Mouse (Mus musculus): ENCODE results near the gene Ifrd1. TPM values are rescaled to one million over a fixed set of nuclear protein-coding genes. Genes with fewer than 3 reads are reported as not detected.
"Not testable (repeated sequence)": the region's sequence is repeated elsewhere in the genome, so short reads cannot be mapped to it uniquely, and the experiment has no call there.

The Ifrd1 gene
- total RNA-seq, 2 experiments from 2014 or later: 112 to 114 TPM

- no peak for DNase-seq (ENCODE audit: low spot score in 2 of 2)
- intact Hi-C loops (cut with DNase I): no loop called here
These were observed 45.9 kb downstream of the Ifrd1 start for GRCm38 (mm10) chr12:40202161-40203035.

- DNase-seq (ENCODE audit: low spot score in 2 of 2): no peak
- intact Hi-C loops (cut with DNase I): no loop called here
These were observed 47.6 kb downstream of the Ifrd1 start for GRCm38 (mm10) chr12:40200484-40201235.

- intact Hi-C loops (cut with DNase I): no loop called here
These were observed 48.4 kb downstream of the Ifrd1 start for GRCm38 (mm10) chr12:40199795-40200402.

GRCm38 (mm10) chr12:40199302-40199701, 49.0 kb downstream of the Ifrd1 start, which contains the start of gene Lsmem1:
Gene Lsmem1, minus strand, starts transcription at chr12:40199490.
- intact Hi-C loops (cut with DNase I): no loop called here
- DNase-seq (ENCODE audit: low spot score in 2 of 2): peak; percentile 17 to 30

More at GRCm38 (mm10) chr12:40199795-40200402, 48.4 kb downstream of the Ifrd1 start:
- DNase-seq (ENCODE audit: low spot score in 2 of 2): peak; percentile 65 to 69

- intact Hi-C loops (cut with DNase I): no loop called here
- no peak for DNase-seq (ENCODE audit: low spot score in 2 of 2)
These were observed 49.9 kb downstream of the Ifrd1 start for GRCm38 (mm10) chr12:40198427-40198826.

- DNase-seq (ENCODE audit: low spot score in 2 of 2): no peak
- intact Hi-C loops (cut with DNase I): no loop called here
These were observed 50.3 kb downstream of the Ifrd1 start for GRCm38 (mm10) chr12:40198019-40198418.

- intact Hi-C loops (cut with DNase I): no loop called here
- no peak for DNase-seq (ENCODE audit: low spot score in 2 of 2)
These were observed 50.8 kb downstream of the Ifrd1 start for GRCm38 (mm10) chr12:40197511-40197910.

GRCm38 (mm10) chr12:40185474-40185873, 62.8 kb downstream of the Ifrd1 start:
- intact Hi-C loops (cut with DNase I): no loop called here
- DNase-seq (ENCODE audit: low spot score in 2 of 2): no peak

GRCm38 (mm10) chr12:40177089-40177488, 71.2 kb downstream of the Ifrd1 start:
- intact Hi-C loops (cut with DNase I): no loop called here
- DNase-seq (ENCODE audit: low spot score in 2 of 2): no peak

GRCm38 (mm10) chr12:40176158-40176557, 72.1 kb downstream of the Ifrd1 start:
- intact Hi-C loops (cut with DNase I): no loop called here
- DNase-seq (ENCODE audit: low spot score in 2 of 2): no peak

- intact Hi-C loops (cut with DNase I): not testable (repeated sequence)
These were observed 73.1 kb downstream of the Ifrd1 start for GRCm38 (mm10) chr12:40175171-40175570.

GRCm38 (mm10) chr12:40171637-40172036, 76.7 kb downstream of the Ifrd1 start:
- intact Hi-C loops (cut with DNase I): no loop called here
- no peak for DNase-seq (ENCODE audit: low spot score in 2 of 2)

More at GRCm38 (mm10) chr12:40175171-40175570, 73.1 kb downstream of the Ifrd1 start:
- not testable (repeated sequence) for DNase-seq (ENCODE audit: low spot score in 2 of 2)

- DNase-seq (ENCODE audit: low spot score in 2 of 2): no peak
- intact Hi-C loops (cut with DNase I): no loop called here
These were observed 78.6 kb downstream of the Ifrd1 start for GRCm38 (mm10) chr12:40169675-40170074.

GRCm38 (mm10) chr12:40164621-40165020, 83.7 kb downstream of the Ifrd1 start:
- DNase-seq (ENCODE audit: low spot score in 2 of 2): no peak
- intact Hi-C loops (cut with DNase I): loop anchor here (1.0 kb wide), 2 partner anchors 82 to 655 kb away; no protein-coding TSS in a partner anchor

- intact Hi-C loops (cut with DNase I): no loop called here
- no peak for DNase-seq (ENCODE audit: low spot score in 2 of 2)
These were observed 87.5 kb downstream of the Ifrd1 start for GRCm38 (mm10) chr12:40160777-40161176.

- intact Hi-C loops (cut with DNase I): no loop called here
- DNase-seq (ENCODE audit: low spot score in 2 of 2): no peak
These were observed 94.1 kb downstream of the Ifrd1 start for GRCm38 (mm10) chr12:40154188-40154587.

- no peak for DNase-seq (ENCODE audit: low spot score in 2 of 2)
- intact Hi-C loops (cut with DNase I): no loop called here
These were observed 95.8 kb downstream of the Ifrd1 start for GRCm38 (mm10) chr12:40152353-40153069.

Measured in left cerebral cortex, postnatal 36 days (tissue).